ENCODE assay signal across 9 mouse cellular contexts in the genomic region with DNA sequence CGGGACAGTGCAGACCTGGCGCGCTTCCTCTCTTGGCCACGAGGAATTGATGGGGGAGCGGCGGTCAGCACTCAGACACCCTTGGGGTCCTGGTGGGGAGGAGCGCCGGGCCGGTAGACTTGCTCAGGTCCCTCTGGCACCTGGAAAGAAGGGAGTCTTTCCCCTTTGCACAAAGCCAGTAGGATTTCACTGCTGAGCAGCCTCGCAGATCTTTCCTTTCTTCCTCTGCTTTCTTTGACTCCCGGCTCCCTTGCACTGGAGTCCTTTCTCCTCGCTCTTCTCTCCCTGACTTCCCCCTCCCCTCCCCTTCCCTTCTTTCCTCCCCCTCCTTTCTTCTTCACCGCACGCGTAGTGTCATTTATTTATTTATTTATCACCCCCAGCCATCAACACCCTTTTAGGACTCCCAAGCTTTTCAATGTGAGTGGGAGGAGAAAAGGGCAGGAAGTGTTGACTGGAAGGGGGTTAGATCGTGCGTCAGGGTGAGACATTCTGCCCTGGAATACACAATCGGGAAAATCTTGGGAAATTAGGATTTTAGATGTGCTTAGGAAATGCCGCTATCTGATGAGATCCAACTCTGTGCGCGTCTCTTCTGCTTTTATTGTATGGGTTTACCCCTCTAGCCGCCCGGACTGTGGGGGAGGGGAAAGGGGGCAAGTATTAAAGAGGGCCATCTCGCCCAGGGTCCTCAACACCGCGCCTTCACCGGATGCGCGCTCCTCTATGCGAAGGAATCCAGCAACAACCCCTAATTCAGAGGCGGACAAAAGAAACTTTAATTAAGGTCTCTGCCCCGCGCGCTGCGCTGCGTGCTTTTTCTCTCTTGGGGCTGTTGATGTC. TPM values are rescaled to one million over a fixed set of nuclear protein-coding genes. Genes with fewer than 3 reads are reported as not detected.
DNase-seq lines count a peak whose midpoint lies in the region; ATAC-seq and TF ChIP-seq lines count a peak whose summit lies in the region.
"Had no signal": no experiment of that assay in that cellular context is flagged by ENCODE, and none has a peak within 500 bp of the region (broad histone marks: within the 10 kb centered on the region; RNA-seq: fewer than 3 reads in every experiment).

No protein-coding gene starts in this region.

- DNase-seq in liver, adult 2 months (ENCODE audit: extremely low read depth, low read depth, low spot score), result no peak
- DNase-seq in liver, result no peak
- peak; percentile 70 for DNase-seq in brain, embryonic 18.5 days (ENCODE audit: low read depth, low spot score)
- peak; percentile 73 for DNase-seq in retina, postnatal 1 day
- no peak for DNase-seq in B cell, adult 2 months
- no peak for DNase-seq in right cerebral cortex, postnatal 36 days (ENCODE audit: low spot score in 2 of 2)

- peak overlapping the region; percentile 36; the same call in 1 of the 2 replicates for H3K4me3 ChIP-seq in liver, adult 2 months (ENCODE audit: insufficient read depth, low read depth, low read length)
- peak overlapping the region; percentile 82 for H3K4me3 ChIP-seq in heart, embryonic 15.5 days
- H3K4me3 ChIP-seq in limb, embryonic 13.5 days, result peak overlapping the region; percentile 80

- no peak overlapping the region for H3K9ac ChIP-seq in liver, adult 2 months (ENCODE audit: low read depth, low read length)
- H3K9ac ChIP-seq in heart, embryonic 15.5 days, result peak overlapping the region; percentile 66
- H3K9ac ChIP-seq in limb, embryonic 13.5 days, result peak overlapping the region; percentile 94

- no peak for TF ChIP-seq POLR2A in liver, adult 2 months (IDR thresholded peaks at IDR 0.05; ENCODE audit: extremely low read depth, insufficient read depth, low read length)

- no peak overlapping the region for H3K27ac ChIP-seq in liver, adult 2 months (replicated peaks; ENCODE audit: insufficient read depth, low read depth, low read length)
- peak overlapping the region; percentile 56 for H3K27ac ChIP-seq in heart, embryonic 15.5 days
- H3K27ac ChIP-seq in limb, embryonic 13.5 days, result peak overlapping the region; percentile 85

- no peak for TF ChIP-seq CTCF in liver, adult 2 months (IDR thresholded peaks at IDR 0.05; ENCODE audit: low read depth, low read length)

- no peak for ATAC-seq in heart, embryonic 15.5 days (replicated peaks; ENCODE audit: insufficient number of reproducible peaks, insufficient read depth, low FRiP score, low read depth)
- ATAC-seq in limb, embryonic 13.5 days (ENCODE audit: low FRiP score, low read depth), result no peak

- H3K4me2 ChIP-seq in heart, embryonic 15.5 days, result peak overlapping the region; percentile 97
- peak overlapping the region; percentile 89 for H3K4me2 ChIP-seq in limb, embryonic 13.5 days (replicated peaks)

- H3K36me3 ChIP-seq in liver, adult 2 months (ENCODE audit: control insufficient read depth, insufficient read depth, low read length), result no peaks in the 10 kb centered on the region
- H3K36me3 ChIP-seq in heart, embryonic 15.5 days, result no peaks in the 10 kb centered on the region
- H3K36me3 ChIP-seq in limb, embryonic 13.5 days, result no peaks in the 10 kb centered on the region

- H3K4me1 ChIP-seq in liver, adult 2 months (ENCODE audit: control insufficient read depth, insufficient read depth, low read length), result no peaks in the 10 kb centered on the region; the same call in 1 of the 2 replicates
- H3K4me1 ChIP-seq in heart, embryonic 15.5 days (replicated peaks), result peaks cover 19% of the 10 kb centered on the region; the same call in 1 of the 2 replicates
- peaks cover 21% of the 10 kb centered on the region for H3K4me1 ChIP-seq in limb, embryonic 13.5 days

- WGBS in liver, adult 2 months, result 3% methylated on average over 36 of the region's 36 CpGs
- under 1% methylated on average over 36 of the region's 36 CpGs for WGBS in heart, embryonic 15.5 days
- WGBS in limb, embryonic 13.5 days, result under 1% methylated on average over 35 of the region's 36 CpGs

- no peaks in the 10 kb centered on the region for H3K79me2 ChIP-seq in liver, adult 2 months (ENCODE audit: control insufficient read depth, insufficient read depth, low read length)

- peaks cover 6% of the 10 kb centered on the region; the same call in 1 of the 2 replicates for H3K27me3 ChIP-seq in liver, adult 2 months (ENCODE audit: control insufficient read depth, insufficient read depth, low read length)
- H3K27me3 ChIP-seq in heart, embryonic 15.5 days, result no peaks in the 10 kb centered on the region
- no peaks in the 10 kb centered on the region for H3K27me3 ChIP-seq in limb, embryonic 13.5 days

- H3K9me3 ChIP-seq in heart, embryonic 15.5 days (replicated peaks), result no peaks in the 10 kb centered on the region
- H3K9me3 ChIP-seq in limb, embryonic 13.5 days, result no peaks in the 10 kb centered on the region

RNA-seq across cellular contexts. Expression of a gene that starts 1.0 kb away (rescaled TPM):
- 0.18 and 0.27 TPM in 2 replicates for total RNA-seq in liver, adult 2 months (2014; rRNA removed)
- 0.22 and 0.41 TPM in 2 replicates for polyA plus RNA-seq in liver, adult 2 months (2012; rRNA removed)
- polyA plus RNA-seq in heart, embryonic 15.5 days (2015; fragmentation: Nextera tagmentation; extraction: Ambion mirVana), result 1.8 and 2.0 TPM in 2 replicates
- 6.8 and 7.2 TPM in 2 replicates for polyA plus RNA-seq in limb, embryonic 13.5 days (2015; fragmentation: Nextera tagmentation; extraction: Ambion mirVana)
- total RNA-seq: neutrophil, adult 5-6 weeks had no signal

Comparison
In these comparisons a context has a peak if more than half of its experiments do, and no peak if none do; other contexts are left out.
1. DNase-seq: peak in brain, embryonic 18.5 days (single experiment) and retina, postnatal 1 day (single experiment); none in liver, adult 2 months (single experiment), liver (single experiment), B cell, adult 2 months (0 of 2) and right cerebral cortex, postnatal 36 days (0 of 2).
2. Peak in every context shown above with its lines, with median percentiles within 50 percentile points of each other: H3K4me3 ChIP-seq.